Mouse (Mus musculus) lung, embryonic 14.5 days (tissue): ENCODE results near the gene Hoxd3. TPM values are rescaled to one million over a fixed set of nuclear protein-coding genes. Genes with fewer than 3 reads are reported as not detected.

ENCODE experiments used
- ATAC-seq: fragments of 200-750 bp; cut with Nextera tagmentation; 2 replicates; pipeline ENCODE4 v1.8.0; 2017; ENCODE audit warnings: mild to moderate bottlenecking, moderate TSS enrichment, moderate library complexity; ENCODE audit not compliant: insufficient read depth
- DNase-seq: peaks from one replicate; pipeline ENCODE4 v3.0.0-alpha.2; 2015
- H3K27ac ChIP-seq: fragments of 300-500 bp; sonication (generic); 2 replicates; pipeline ENCODE4 v1.5.1; 2014; ENCODE audit warnings: low read depth, mild to moderate bottlenecking, moderate library complexity
- H3K27me3 ChIP-seq: fragments of 300-500 bp; sonication (generic); 2 replicates; pipeline ENCODE4 v1.6.1; 2014; ENCODE audit warnings: low read length, control low read depth; ENCODE audit not compliant: insufficient read depth
- H3K36me3 ChIP-seq: fragments of 300-500 bp; sonication (generic); 2 replicates; pipeline ENCODE4 v1.6.1; 2014; ENCODE audit warnings: control low read depth; ENCODE audit not compliant: insufficient read depth
- H3K4me1 ChIP-seq: fragments of 300-500 bp; sonication (generic); 2 replicates; pipeline ENCODE4 v1.6.1; 2014; ENCODE audit warnings: antibody characterized with exemption, control low read depth; ENCODE audit not compliant: insufficient read depth
- H3K4me2 ChIP-seq: fragments of 300-500 bp; sonication (generic); 2 replicates; pipeline ENCODE4 v1.6.1; 2014; ENCODE audit warnings: mild to moderate bottlenecking
- H3K4me3 ChIP-seq: fragments of 300-500 bp; sonication (generic); 2 replicates; pipeline ENCODE4 v1.5.1; 2014; ENCODE audit warnings: low read depth, low read length
- H3K9ac ChIP-seq: fragments of 300-500 bp; sonication (generic); 2 replicates; pipeline ENCODE4 v1.6.1; 2014
- H3K9me3 ChIP-seq: fragments of 300-500 bp; sonication (generic); 2 replicates; pipeline ENCODE4 v1.6.1; 2016; ENCODE audit warnings: low read depth, low read length, control low read depth
- CTCF ChIP-seq: IDR thresholded peaks from 2 replicates; pipeline ENCODE4 v1.5.1; 2016; ENCODE audit warnings: antibody characterized with exemption, low read depth
- WGBS: fragments of 180-500 bp; shearing (Covaris S2); extraction: QIAGEN DNeasy Blood & Tissue Kit; methylation state at CpG from one replicate; pipeline ENCODE4 v1.1.7; 2014; 5-methylcytosine and 5-hydroxymethylcytosine counted together
- polyA plus RNA-seq: library from polyadenylated mRNA; unstranded; fragments of >200 nt; fragmentation: Nextera tagmentation; extraction: Ambion mirVana; gene quantifications from 2 replicates; pipeline ENCODE4 v1.2.1, GENCODE M21; 2014

Gene Hoxd3
- polyA plus RNA-seq, 1 experiment from 2014 or later, result not detected

- DNase-seq (peak; percentile 89), ATAC-seq (no peak)
- Histone ChIP-seq H3K4me3 (no peak overlapping the region; the same call in 1 of the 2 replicates), H3K9me3 (no peaks in the 10 kb centered on the region), H3K4me1 (no peaks in the 10 kb centered on the region), H3K4me2 (no peak overlapping the region), H3K27ac (no peak overlapping the region), H3K36me3 (no peaks in the 10 kb centered on the region), H3K27me3 (peaks cover 98% of the 10 kb centered on the region), H3K9ac (no peak overlapping the region)
- WGBS, result 5% methylated on average over 17 of the region's 17 CpGs
- peak; percentile 69 for TF ChIP-seq CTCF
These were observed 25.3 kb upstream of the Hoxd3 start for GRCm38 (mm10) chr2:74686301-74686987.

DNA sequence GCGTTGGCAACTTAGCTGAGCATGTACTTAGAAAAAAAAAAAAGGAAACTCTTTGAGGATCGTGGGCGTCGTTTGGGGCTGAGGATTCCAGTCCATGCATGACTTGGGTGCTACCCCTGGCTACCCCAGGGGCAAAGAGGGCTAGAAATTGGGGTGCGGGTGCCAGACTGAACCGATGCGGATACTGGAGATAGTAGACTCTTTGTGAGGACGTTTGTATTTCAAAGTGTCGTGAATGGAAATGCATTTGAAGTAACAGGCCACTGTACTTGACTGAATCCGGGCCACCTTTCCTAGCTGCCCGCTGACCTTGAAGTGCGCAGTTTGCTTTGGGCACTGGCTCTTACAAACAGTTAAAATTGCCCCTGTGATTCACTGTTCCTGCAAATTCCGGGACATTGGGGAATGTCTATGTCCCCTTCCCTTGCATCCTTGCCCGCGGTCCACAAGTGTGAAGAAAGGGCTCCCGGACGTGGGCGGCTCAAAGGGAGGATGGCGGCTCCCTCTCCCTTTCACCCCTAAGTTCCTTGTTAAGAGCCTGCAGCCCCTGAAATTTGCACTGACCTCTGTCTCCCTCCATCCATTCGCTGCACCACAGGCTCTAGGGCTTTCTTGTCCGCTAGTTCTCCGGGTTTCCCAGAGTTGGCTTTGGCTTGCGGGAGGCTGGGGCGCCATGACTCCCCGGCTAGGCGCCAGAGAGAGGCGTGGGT, 24.6 kb upstream of the Hoxd3 start:
- no peak for DNase-seq
- 1% methylated on average over 27 of the region's 27 CpGs for WGBS

DNA sequence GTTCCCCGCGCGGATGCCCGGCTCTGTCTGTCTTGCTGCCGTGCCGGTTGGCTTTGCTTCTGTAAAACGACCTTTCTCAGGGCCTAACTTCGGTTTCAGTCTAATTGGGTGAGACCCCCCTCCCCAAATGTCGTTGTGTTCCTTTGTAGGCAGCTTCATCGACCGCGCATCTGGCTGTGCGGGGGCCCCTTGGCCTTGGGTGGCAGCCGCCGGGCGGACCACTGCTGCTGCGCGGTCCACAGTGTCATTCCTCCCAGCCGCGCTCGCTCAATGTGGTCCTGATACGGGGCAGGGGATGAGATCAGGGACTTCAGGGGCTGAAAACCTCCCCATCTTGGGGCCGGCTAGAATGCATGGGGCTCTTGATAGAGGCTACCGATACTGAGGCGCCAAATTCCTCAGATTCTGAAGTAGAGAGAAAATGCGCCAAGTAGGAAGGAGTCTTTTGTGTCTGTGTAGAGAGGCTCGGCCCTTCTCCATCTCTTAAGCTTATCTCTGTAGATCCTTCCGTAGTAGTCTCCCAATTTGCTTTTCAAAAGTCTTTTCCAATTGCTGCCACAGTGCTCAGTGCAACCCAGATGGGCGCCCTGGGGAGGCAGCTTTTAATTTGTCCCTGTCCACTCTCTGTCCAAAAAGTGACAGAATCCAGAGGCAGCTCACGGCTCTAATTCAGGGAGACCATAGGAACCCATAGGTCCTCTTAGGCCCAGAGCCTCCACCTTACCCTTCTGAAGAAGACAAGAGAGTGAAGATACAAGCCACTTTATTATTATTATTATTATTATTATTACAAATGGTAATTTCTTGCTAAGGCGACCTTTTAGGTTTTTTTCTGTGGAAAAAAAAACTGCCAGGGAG, 23.8 kb upstream of the Hoxd3 start:
- Histone ChIP-seq H3K4me2 (no peak overlapping the region), H3K4me3 (no peak overlapping the region; the same call in 1 of the 2 replicates), H3K4me1 (no peaks in the 10 kb centered on the region), H3K27ac (no peak overlapping the region), H3K9me3 (no peaks in the 10 kb centered on the region), H3K9ac (no peak overlapping the region), H3K36me3 (no peaks in the 10 kb centered on the region), H3K27me3 (peaks cover 97% of the 10 kb centered on the region)
- TF ChIP-seq CTCF, result no peak
- 1% methylated on average over 31 of the region's 31 CpGs for WGBS
- DNase-seq (no peak), ATAC-seq (no peak)

More for the DNA sequence above, 24.6 kb upstream of the Hoxd3 start:
- no peak overlapping the region; the same call in 1 of the 2 replicates for H3K4me3 ChIP-seq
- no peaks in the 10 kb centered on the region for H3K36me3 ChIP-seq
- no peaks in the 10 kb centered on the region for H3K4me1 ChIP-seq
- no peak for TF ChIP-seq CTCF
- peaks cover 98% of the 10 kb centered on the region for H3K27me3 ChIP-seq
- no peak overlapping the region for H3K4me2 ChIP-seq
- no peak overlapping the region for H3K9ac ChIP-seq
- ATAC-seq, result no peak
- no peak overlapping the region for H3K27ac ChIP-seq
- H3K9me3 ChIP-seq, result no peaks in the 10 kb centered on the region

- Histone ChIP-seq H3K9ac (no peak overlapping the region), H3K4me3 (no peak overlapping the region), H3K4me1 (no peaks in the 10 kb centered on the region), H3K27me3 (peaks cover 97% of the 10 kb centered on the region), H3K9me3 (no peaks in the 10 kb centered on the region), H3K4me2 (no peak overlapping the region), H3K36me3 (no peaks in the 10 kb centered on the region), H3K27ac (no peak overlapping the region)
- ATAC-seq (no peak), DNase-seq (no peak)
- 2% methylated on average over 12 of the region's 12 CpGs for WGBS
- no peak for TF ChIP-seq CTCF
These were observed 22.7 kb upstream of the Hoxd3 start for GRCm38 (mm10) chr2:74688795-74689573.

- Histone ChIP-seq H3K9ac (no peak overlapping the region), H3K36me3 (no peaks in the 10 kb centered on the region), H3K4me2 (no peak overlapping the region), H3K27me3 (peaks cover 97% of the 10 kb centered on the region), H3K4me1 (no peaks in the 10 kb centered on the region), H3K9me3 (no peaks in the 10 kb centered on the region), H3K4me3 (no peak overlapping the region), H3K27ac (no peak overlapping the region)
- ATAC-seq (no peak), DNase-seq (no peak)
- no peak for TF ChIP-seq CTCF
- 2% methylated on average over 24 of the region's 24 CpGs for WGBS
These were observed 22.0 kb upstream of the Hoxd3 start for GRCm38 (mm10) chr2:74689574-74690337.

- no peak overlapping the region for H3K4me2 ChIP-seq
- TF ChIP-seq CTCF, result no peak
- no peak overlapping the region for H3K9ac ChIP-seq
- DNase-seq (no peak), ATAC-seq (no peak)
- no peaks in the 10 kb centered on the region for H3K9me3 ChIP-seq
- H3K27ac ChIP-seq, result no peak overlapping the region
- no peak overlapping the region for H3K4me3 ChIP-seq
- no peaks in the 10 kb centered on the region for H3K4me1 ChIP-seq
- no peaks in the 10 kb centered on the region for H3K36me3 ChIP-seq
- peaks cover 97% of the 10 kb centered on the region for H3K27me3 ChIP-seq
- 8% methylated on average over 8 of the region's 8 CpGs for WGBS
These were observed 21.4 kb upstream of the Hoxd3 start for GRCm38 (mm10) chr2:74690338-74690716.
